Mouse (Mus musculus) kidney, adult 2 months (tissue): ENCODE measurements around the gene Utp20. TPM values are rescaled to one million over a fixed set of nuclear protein-coding genes. Genes with fewer than 3 reads are reported as not detected.
"Not testable (repeated sequence)": the region's sequence is repeated elsewhere in the genome, so short reads cannot be mapped to it uniquely, and the experiment has no call there.

ENCODE experiments used
- DNase-seq: peaks from one replicate; pipeline ENCODE4 v3.0.0; 2021
- H3K27ac ChIP-seq: fragments of 200-500 bp; 2 replicates; pipeline ENCODE4 v1.5.1; 2012; ENCODE audit warnings: low read depth, low read length, control low read depth, inconsistent platforms; ENCODE audit not compliant: insufficient read depth
- H3K27me3 ChIP-seq: fragments of 200-500 bp; replicated peaks from 2 replicates; pipeline ENCODE4 v1.6.1; 2012; ENCODE audit warnings: mild to moderate bottlenecking, moderate library complexity, low read length, inconsistent platforms; ENCODE audit not compliant: control insufficient read depth, insufficient read depth
- H3K36me3 ChIP-seq: fragments of 200-500 bp; 2 replicates; pipeline ENCODE4 v1.6.1; 2012; ENCODE audit warnings: mild to moderate bottlenecking, moderate library complexity, low read length, inconsistent platforms; ENCODE audit not compliant: control insufficient read depth, insufficient read depth
- H3K4me1 ChIP-seq: fragments of 200-500 bp; 2 replicates; pipeline ENCODE4 v1.6.1; 2011; ENCODE audit warnings: low read length; ENCODE audit not compliant: control insufficient read depth, insufficient read depth
- H3K4me3 ChIP-seq: fragments of 200-500 bp; 2 replicates; pipeline ENCODE4 v1.5.1; 2011; ENCODE audit warnings: mild to moderate bottlenecking, low read depth, low read length, control low read depth; ENCODE audit not compliant: insufficient read depth
- CTCF ChIP-seq: fragments of 200-500 bp; conservative IDR thresholded peaks from 2 replicates; pipeline ENCODE4 v1.5.1; 2011; ENCODE audit warnings: low read depth, mild to moderate bottlenecking, control low read depth, low read length, moderate library complexity, mixed read lengths; ENCODE audit not compliant: insufficient read depth, insufficient read length
- POLR2A ChIP-seq: fragments of 200-500 bp; IDR thresholded peaks from one replicate; pipeline ENCODE4 v1.6.1; 2011; ENCODE audit warnings: low read depth, low read length, control low read depth
- WGBS: fragments of 180-500 bp; shearing (Covaris S2); methylation state at CpG from one replicate; pipeline ENCODE4 v1.1.7; 2018; 5-methylcytosine and 5-hydroxymethylcytosine counted together
- polyA plus RNA-seq: library from polyadenylated mRNA; depleted of rRNA; stranded (reverse); fragments of >200 nt; gene quantifications from 2 replicates; pipeline ENCODE4 v1.2.3, GENCODE M21; 2012

Gene Utp20
- polyA plus RNA-seq, 1 experiment, result 14.2 TPM

DNA sequence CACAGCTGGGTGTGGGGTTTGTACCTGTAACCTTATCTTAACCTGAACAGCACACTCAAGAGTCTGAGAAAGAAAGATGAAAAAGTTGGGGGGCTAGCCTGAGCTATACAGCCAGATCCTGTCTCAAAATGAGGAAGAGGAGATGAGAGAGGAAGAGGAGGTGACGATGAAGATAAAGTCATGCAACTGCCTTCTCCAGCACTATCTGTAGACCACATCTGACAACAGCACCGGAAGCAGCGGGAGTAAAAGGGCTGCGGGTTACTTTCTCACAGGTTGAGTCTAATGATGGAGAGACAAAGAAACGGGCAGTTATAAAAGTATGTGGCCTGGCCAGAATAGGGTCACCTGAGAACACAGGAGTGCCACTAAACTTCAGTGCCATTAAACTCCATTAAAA, 57.6 kb downstream of the Utp20 start:
- 91% methylated on average over 5 of the region's 5 CpGs for WGBS

DNA sequence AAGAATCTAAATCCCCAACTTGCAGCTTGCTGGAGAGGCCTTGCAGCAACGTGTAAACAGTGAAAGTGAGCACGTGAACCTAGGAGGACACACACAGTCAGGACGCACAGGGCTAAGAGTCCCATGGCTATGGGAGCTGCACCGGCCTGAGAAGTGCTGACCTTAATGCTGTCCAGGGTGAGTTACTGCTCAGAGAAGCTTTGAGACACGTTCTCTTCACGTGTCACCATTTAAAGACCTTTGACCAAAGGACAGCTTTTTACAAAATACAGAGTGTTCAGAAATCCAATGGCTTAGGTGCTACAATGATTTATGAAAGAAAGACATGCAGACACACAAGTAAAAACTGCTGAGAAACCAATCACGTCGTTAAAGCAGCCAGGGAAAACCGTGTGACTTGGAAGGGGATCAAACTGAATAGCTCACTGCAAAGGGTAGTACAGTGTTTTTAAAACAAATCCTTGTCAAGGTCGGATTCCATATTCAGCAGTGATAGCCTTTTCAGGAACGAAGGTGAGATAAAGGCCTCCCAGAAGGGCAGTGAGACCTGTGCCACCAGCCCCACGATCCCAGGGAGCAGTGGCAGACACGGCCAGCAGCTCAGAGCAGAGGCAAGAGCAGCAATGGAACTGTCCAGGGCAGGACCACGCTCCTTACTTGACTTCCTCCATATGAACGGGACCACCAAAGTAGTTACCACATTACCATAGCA, 61.0 kb downstream of the Utp20 start:
- peak; percentile 85 for DNase-seq
- no peak for TF ChIP-seq CTCF
- Histone ChIP-seq H3K4me3 (peak overlapping the region; percentile 23; the same call in 1 of the 2 replicates), H3K27me3 (no peaks in the 10 kb centered on the region), H3K4me1 (peaks cover 4% of the 10 kb centered on the region), H3K27ac (peak overlapping the region; percentile 94), H3K36me3 (peaks cover 6% of the 10 kb centered on the region)
- WGBS, result 56% methylated on average over 15 of the region's 15 CpGs

More for the DNA sequence above, 57.6 kb downstream of the Utp20 start:
- TF ChIP-seq CTCF, result no peak
- no peak for TF ChIP-seq POLR2A
- Histone ChIP-seq H3K27me3 (no peaks in the 10 kb centered on the region), H3K4me3 (no peak overlapping the region), H3K36me3 (peaks cover 9% of the 10 kb centered on the region), H3K27ac (no peak overlapping the region), H3K4me1 (peaks cover 4% of the 10 kb centered on the region)
- no peak for DNase-seq

DNA sequence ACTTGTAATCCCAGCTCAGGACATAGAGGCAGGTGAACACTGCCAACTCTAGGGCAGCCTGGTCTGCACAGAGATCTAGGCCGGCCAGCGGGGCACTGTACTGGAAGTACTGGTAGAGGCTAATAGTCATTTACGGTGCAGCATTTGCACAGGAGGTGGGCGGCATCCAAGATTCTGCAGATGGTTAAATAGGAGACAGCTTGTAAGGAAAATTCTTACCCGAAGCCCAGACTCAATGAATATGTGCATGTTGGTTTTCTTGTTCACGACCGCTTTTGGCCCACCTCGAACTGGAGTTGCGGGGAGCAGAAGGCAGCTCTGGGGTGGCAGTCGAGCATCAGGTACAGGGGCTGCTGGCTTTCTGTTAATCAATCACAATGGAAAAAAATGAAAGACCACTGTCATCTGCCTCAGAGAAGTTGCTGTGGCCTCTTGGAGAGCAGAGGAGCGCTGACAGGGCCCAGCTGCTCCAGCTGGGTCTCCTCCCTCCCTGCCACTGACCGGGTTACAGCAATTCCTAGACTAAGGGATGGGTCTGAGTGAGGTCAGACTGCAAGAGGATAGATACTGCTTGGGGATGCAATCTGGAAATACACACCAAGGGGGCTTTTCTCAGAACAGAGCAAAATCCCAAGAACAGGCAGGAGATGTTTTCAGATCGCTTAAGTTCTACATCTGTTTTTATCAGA, 64.9 kb downstream of the Utp20 start:
- TF ChIP-seq CTCF (no peak), POLR2A (no peak)
- Histone ChIP-seq H3K4me3 (no peak overlapping the region), H3K27me3 (no peaks in the 10 kb centered on the region), H3K27ac (no peak overlapping the region), H3K4me1 (peaks cover 4% of the 10 kb centered on the region), H3K36me3 (peaks cover 5% of the 10 kb centered on the region)
- WGBS, result 86% methylated on average over 13 of the region's 13 CpGs
- no peak for DNase-seq

DNA sequence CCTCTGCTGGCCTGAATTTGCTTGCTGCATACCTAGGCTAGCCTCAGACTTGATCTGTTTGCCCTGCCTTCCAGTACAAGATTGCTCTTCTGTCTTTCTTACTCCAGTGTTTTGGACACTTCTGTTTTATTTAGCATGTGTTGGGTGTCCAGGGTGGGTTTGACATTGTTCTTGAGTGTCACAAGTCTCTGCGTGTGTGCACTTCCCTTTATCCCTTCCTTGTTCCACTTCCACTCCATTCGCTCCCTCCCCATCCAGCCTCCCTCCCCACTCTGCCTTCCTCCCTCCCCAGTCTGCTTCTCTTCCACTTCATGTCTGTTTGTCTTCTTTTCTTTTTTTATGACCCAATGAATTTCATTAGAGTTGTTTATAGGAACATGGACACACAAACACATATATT, 85.2 kb downstream of the Utp20 start:
- TF ChIP-seq POLR2A, result no peak
- TF ChIP-seq CTCF, result no peak
- no peak overlapping the region for H3K4me3 ChIP-seq
- peaks cover 9% of the 10 kb centered on the region for H3K36me3 ChIP-seq
- H3K27me3 ChIP-seq, result no peaks in the 10 kb centered on the region
- H3K27ac ChIP-seq, result no peak overlapping the region
- 88% methylated on average over 2 of the region's 2 CpGs for WGBS
- H3K4me1 ChIP-seq, result no peaks in the 10 kb centered on the region
- DNase-seq, result no peak

DNA sequence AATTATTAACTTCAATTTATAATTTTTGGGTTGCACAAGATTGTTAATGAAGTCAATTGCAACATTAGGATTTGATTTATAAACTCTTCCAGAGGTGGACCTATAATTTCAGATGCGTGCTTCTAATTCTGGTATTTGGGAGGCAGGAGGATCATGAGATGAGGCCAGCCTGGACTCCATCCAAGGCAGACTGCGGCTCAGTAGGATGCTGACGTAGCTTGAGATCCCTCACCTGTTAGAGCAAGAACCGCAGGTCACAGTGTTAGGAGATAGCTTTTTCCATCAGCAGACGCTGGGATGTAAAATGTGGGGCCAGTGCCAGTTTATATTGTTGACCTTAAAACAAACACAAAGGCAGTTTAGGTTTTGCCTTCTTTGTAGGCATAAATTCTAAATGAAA, 85.8 kb downstream of the Utp20 start:
- no peak overlapping the region for H3K27ac ChIP-seq
- 86% methylated on average over 5 of the region's 5 CpGs for WGBS
- H3K36me3 ChIP-seq, result peaks cover 9% of the 10 kb centered on the region
- H3K27me3 ChIP-seq, result no peaks in the 10 kb centered on the region
- no peak overlapping the region for H3K4me3 ChIP-seq
- DNase-seq, result no peak
- H3K4me1 ChIP-seq, result no peaks in the 10 kb centered on the region
- TF ChIP-seq POLR2A, result no peak
- no peak for TF ChIP-seq CTCF

DNA sequence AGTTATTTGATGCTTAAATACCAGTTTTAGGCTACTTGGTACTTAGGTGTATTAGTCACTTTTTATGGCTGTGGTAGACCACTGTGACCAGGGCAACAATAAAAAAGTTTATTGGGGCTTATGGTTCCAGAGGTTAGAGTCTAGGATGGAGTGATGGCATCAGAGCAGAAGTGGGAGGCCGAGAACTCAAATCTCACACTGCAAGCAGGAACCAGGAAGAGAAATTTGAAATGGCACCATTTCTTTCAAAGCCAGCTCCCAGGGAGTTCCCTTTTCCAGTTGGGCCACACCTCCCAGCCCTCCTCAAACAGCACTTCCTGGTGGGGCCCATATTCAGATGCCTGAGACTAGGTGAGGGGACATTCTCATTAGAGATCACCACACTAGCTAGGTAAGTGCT, 86.8 kb downstream of the Utp20 start:
- WGBS, result 93% methylated on average over 1 of the region's 1 CpGs
- TF ChIP-seq POLR2A, result no peak
- no peak for TF ChIP-seq CTCF
- peaks cover 8% of the 10 kb centered on the region for H3K36me3 ChIP-seq
- no peak overlapping the region for H3K4me3 ChIP-seq
- H3K27me3 ChIP-seq, result no peaks in the 10 kb centered on the region
- DNase-seq, result no peak
- H3K27ac ChIP-seq, result no peak overlapping the region
- no peaks in the 10 kb centered on the region for H3K4me1 ChIP-seq

DNA sequence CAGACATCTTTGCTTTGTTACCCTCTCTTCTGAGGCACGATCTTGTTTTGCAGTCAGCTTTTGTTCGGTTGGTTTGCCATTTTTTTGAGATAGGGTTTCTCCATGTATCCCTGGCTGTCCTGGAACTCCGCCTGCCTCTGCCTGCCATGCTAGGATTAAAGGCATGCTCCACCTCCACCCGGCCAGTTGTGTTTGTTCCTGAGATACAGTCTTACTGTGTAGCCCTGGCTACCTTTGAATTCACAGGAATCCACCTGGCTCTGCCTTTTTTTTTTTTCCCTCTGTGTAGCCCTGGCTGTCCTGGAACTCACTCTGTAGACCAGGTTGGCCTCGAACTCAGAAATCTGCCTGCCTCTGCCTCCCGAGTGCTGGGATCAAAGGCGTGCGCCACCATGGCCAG, 87.5 kb downstream of the Utp20 start:
- not testable (repeated sequence) for H3K4me1 ChIP-seq, H3K36me3 ChIP-seq, DNase-seq, H3K27ac ChIP-seq, H3K4me3 ChIP-seq, H3K27me3 ChIP-seq
- 97% methylated on average over 8 of the region's 8 CpGs for WGBS
